Comparison of ENCODE assay signal across 8 mouse cellular contexts in the genomic region with DNA sequence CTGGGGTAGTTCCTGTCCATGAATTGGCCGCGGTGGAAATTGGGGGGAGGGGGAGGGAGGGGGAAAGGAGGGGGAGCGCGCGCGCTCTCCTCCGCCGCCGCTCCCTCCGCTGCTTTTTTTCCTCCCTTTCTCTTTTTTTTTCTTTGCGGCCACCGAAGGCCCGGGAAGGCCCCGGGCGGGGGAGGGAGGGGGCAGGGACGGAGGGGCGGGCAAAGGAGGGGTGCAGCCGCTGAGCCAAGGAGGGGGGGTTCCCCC. TPM values are rescaled to one million over a fixed set of nuclear protein-coding genes. Genes with fewer than 3 reads are reported as not detected.
A peak's percentile ranks its signal among the peaks of the same experiment; 100 is the strongest.
DNase-seq lines count a peak whose midpoint lies in the region; ATAC-seq lines count a peak whose summit lies in the region.

Prr12 (minus strand) TSS at position 20 of the 255 bp plus-strand sequence.

- H3K9me3 ChIP-seq in kidney, embryonic 15.5 days (replicated peaks) = no peaks in the 10 kb centered on the region
- H3K9me3 ChIP-seq in midbrain, embryonic 16.5 days (replicated peaks; ENCODE audit: control insufficient read depth, low read length, poor library complexity, severe bottlenecking) = no peaks in the 10 kb centered on the region

- 0% methylated on average over 9 of the region's 18 CpGs for WGBS in kidney, embryonic 15.5 days
- 2% methylated on average over 14 of the region's 18 CpGs for WGBS in midbrain, embryonic 16.5 days

- peaks cover 32% of the 10 kb centered on the region for H3K36me3 ChIP-seq in kidney, embryonic 15.5 days
- H3K36me3 ChIP-seq in midbrain, embryonic 16.5 days (ENCODE audit: control insufficient read depth, insufficient read depth, low read length) = peaks cover 19% of the 10 kb centered on the region

- no peak for DNase-seq in kidney, adult 11 months
- no peak for DNase-seq in adrenal gland, postnatal 25 days
- DNase-seq in gastrocnemius, postnatal 25 days = no peak
- DNase-seq in layer of hippocampus, postnatal 25 days (ENCODE audit: extremely low spot score in 1 of 2, low spot score in 1 of 2) = no peak
- DNase-seq in Muller cell, postnatal 12 days (ENCODE audit: inconsistent ontology term) = no peak
- no peak for DNase-seq in urinary bladder, postnatal 14 days (ENCODE audit: low spot score)

- H3K4me1 ChIP-seq in kidney, embryonic 15.5 days = peaks cover 39% of the 10 kb centered on the region
- peaks cover 16% of the 10 kb centered on the region for H3K4me1 ChIP-seq in midbrain, embryonic 16.5 days (ENCODE audit: control insufficient read depth, insufficient read depth, low read length)

- peak within 1 kb of the TSS; percentile 80 for H3K4me3 ChIP-seq in kidney, embryonic 15.5 days (replicated peaks)
- peak within 1 kb of the TSS; percentile 89 for H3K4me3 ChIP-seq in midbrain, embryonic 16.5 days (ENCODE audit: low read depth, low read length)

- peak within 1 kb of the TSS; percentile 100 for H3K27ac ChIP-seq in kidney, embryonic 15.5 days
- peak within 1 kb of the TSS; percentile 99 for H3K27ac ChIP-seq in midbrain, embryonic 16.5 days (ENCODE audit: low read length)

- H3K27me3 ChIP-seq in kidney, embryonic 15.5 days = no peaks in the 10 kb centered on the region
- no peaks in the 10 kb centered on the region for H3K27me3 ChIP-seq in midbrain, embryonic 16.5 days (ENCODE audit: control insufficient read depth, insufficient read depth, low read depth, low read length)

- peak within 1 kb of the TSS; percentile 97 for H3K4me2 ChIP-seq in kidney, embryonic 15.5 days
- peak within 1 kb of the TSS; percentile 65 for H3K4me2 ChIP-seq in midbrain, embryonic 16.5 days (ENCODE audit: low read length)

- H3K9ac ChIP-seq in kidney, embryonic 15.5 days = peak within 1 kb of the TSS; percentile 87
- peak within 1 kb of the TSS; percentile 91 for H3K9ac ChIP-seq in midbrain, embryonic 16.5 days (ENCODE audit: low read depth, low read length)

- ATAC-seq in kidney, embryonic 15.5 days (replicated peaks; ENCODE audit: low FRiP score) = no peak
- no peak for ATAC-seq in midbrain, embryonic 16.5 days

RNA-seq across cellular contexts. Expression of gene Prr12, which starts in this region (rescaled TPM):
- polyA plus RNA-seq in kidney, embryonic 15.5 days (2015; fragmentation: Nextera tagmentation; extraction: Ambion mirVana) = 10.3 and 11.3 TPM in 2 replicates
- 71.1 and 78.5 TPM in 2 replicates for total RNA-seq in adrenal gland, postnatal 25 days (2021)
- 10 to 100 TPM; 14.1 to 16.1 TPM for total RNA-seq in gastrocnemius, postnatal 25 days (2021)
- 10 to 100 TPM; 67.9 to 81.7 TPM for total RNA-seq in layer of hippocampus, postnatal 25 days (2021)
- 13.6 and 13.9 TPM in 2 replicates for polyA plus RNA-seq in midbrain, embryonic 16.5 days (2015; fragmentation: Nextera tagmentation; extraction: Ambion mirVana)
